Mouse (Mus musculus) left cerebral cortex, postnatal 10 days (tissue): ENCODE measurements around the gene Gpr85. TPM values are rescaled to one million over a fixed set of nuclear protein-coding genes. Genes with fewer than 3 reads are reported as not detected.

ENCODE experiments used
- DNase-seq, 2 experiments: peaks; one replicate each; pipeline ENCODE4 v3.0.0; 2021 to 2022; ENCODE audit warnings: low spot score in 2 of 2, mixed read lengths in 1 of 2; ENCODE audit errors: extremely low spot score in 1 of 2
- intact Hi-C: fragments of 180-260 bp; cut with DNase I; formaldehyde crosslinking; loops from one replicate; pipeline ENCODE4 v1.15.1; 2025
- total RNA-seq, 2 experiments: library from RNA; stranded (reverse); gene quantifications; 2 replicates each; pipeline ENCODE4 v1.2.3; 2021

Gpr85 gene
- total RNA-seq, 2 experiments from 2014 or later: 76.7 to 80.9 TPM

- DNase-seq: peak; percentile 45 to 52
- intact Hi-C loops: loop anchor here (5.0 to 10.0 kb wide), 3 partner anchors 231 to 666 kb away; partner anchors contain the start of gene Tmem168
These were observed 3.7 kb downstream of the Gpr85 start for GRCm38 (mm10) chr6:13835720-13836665.

- intact Hi-C loops: loop anchor here (5.0 to 10.0 kb wide), 3 partner anchors 155 to 538 kb away; partner anchors contain the start of genes Bmt2 and Tmem168
- no peak for DNase-seq
These were observed 7.0 kb downstream of the Gpr85 start for GRCm38 (mm10) chr6:13832770-13833169.

GRCm38 (mm10) chr6:13828877-13829276 lies 10.9 kb downstream of the Gpr85 start:
- intact Hi-C loops: no loop called here
- no peak for DNase-seq

GRCm38 (mm10) chr6:13816661-13817060 lies 23.1 kb downstream of the Gpr85 start:
- intact Hi-C loops: no loop called here
- DNase-seq: no peak

GRCm38 (mm10) chr6:13812157-13812556 lies 27.6 kb downstream of the Gpr85 start:
- DNase-seq: no peak

GRCm38 (mm10) chr6:13800071-13800470 lies 39.7 kb downstream of the Gpr85 start:
- intact Hi-C loops: no loop called here

More at GRCm38 (mm10) chr6:13812157-13812556, 27.6 kb downstream of the Gpr85 start:
- intact Hi-C loops: no loop called here

GRCm38 (mm10) chr6:13797389-13797788 lies 42.4 kb downstream of the Gpr85 start:
- intact Hi-C loops: no loop called here

More at GRCm38 (mm10) chr6:13800071-13800470, 39.7 kb downstream of the Gpr85 start:
- no peak for DNase-seq

More at GRCm38 (mm10) chr6:13797389-13797788, 42.4 kb downstream of the Gpr85 start:
- no peak for DNase-seq

Other genes with a start within 250 kb of the Gpr85 start
- 10 to 100 TPM; 15.1 to 21.0 TPM for gene Tmem168, start 231.8 kb downstream of the Gpr85 start, total RNA-seq
- gene Bmt2, start 162.0 kb downstream of the Gpr85 start, total RNA-seq: 10 to 100 TPM; 24.1 to 25.3 TPM
- 10 to 100 TPM; 53.4 to 63.5 TPM for gene 2610001J05Rik, start 31.6 kb upstream of the Gpr85 start, total RNA-seq